In the genomic region with DNA sequence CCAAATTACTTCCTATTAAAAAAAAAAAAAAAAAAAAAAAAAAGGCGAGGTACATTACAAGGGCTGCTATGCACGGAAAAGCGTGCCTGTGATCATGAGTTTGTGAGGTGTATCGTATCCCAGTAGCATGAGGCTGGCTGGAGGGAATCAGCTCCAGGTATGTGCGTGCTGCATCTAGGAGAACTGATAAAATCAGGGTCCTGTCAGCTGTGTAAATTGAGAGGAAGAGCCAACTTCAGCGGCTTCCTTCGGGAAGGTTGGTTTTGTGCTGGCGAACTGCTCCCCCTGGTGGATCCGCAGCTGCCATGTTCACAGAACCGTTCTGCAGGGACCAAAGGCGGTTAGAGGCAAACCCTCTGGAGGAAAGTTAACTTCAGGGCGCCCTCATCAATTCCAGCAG, we compare ENCODE assay signal across 7 mouse cellular contexts.
A peak's percentile ranks its signal among the peaks of the same experiment; 100 is the strongest.
DNase-seq lines count a peak whose midpoint lies in the region; ATAC-seq lines count a peak whose summit lies in the region.

No protein-coding gene starts in this region.

- ATAC-seq in embryonic facial prominence, embryonic 13.5 days (ENCODE audit: insufficient number of reproducible peaks, insufficient read depth, low FRiP score, low TSS enrichment, low read depth) = no peak
- no peak for ATAC-seq in limb, embryonic 11.5 days (ENCODE audit: insufficient number of reproducible peaks, low FRiP score, low TSS enrichment, low read depth)
- ATAC-seq in midbrain, embryonic 13.5 days = peak; percentile 86

- H3K4me3 ChIP-seq in embryonic facial prominence, embryonic 13.5 days = peak overlapping the region; percentile 39
- peak overlapping the region; percentile 15 for H3K4me3 ChIP-seq in limb, embryonic 11.5 days (ENCODE audit: low read depth, low read length)
- peak overlapping the region; percentile 34 for H3K4me3 ChIP-seq in midbrain, embryonic 13.5 days (replicated peaks)

- no peaks in the 10 kb centered on the region for H3K36me3 ChIP-seq in embryonic facial prominence, embryonic 13.5 days
- no peaks in the 10 kb centered on the region for H3K36me3 ChIP-seq in limb, embryonic 11.5 days (ENCODE audit: control insufficient read depth, insufficient read depth, low read length)
- no peaks in the 10 kb centered on the region for H3K36me3 ChIP-seq in midbrain, embryonic 13.5 days

- peaks cover 35% of the 10 kb centered on the region for H3K27me3 ChIP-seq in embryonic facial prominence, embryonic 13.5 days
- no peaks in the 10 kb centered on the region for H3K27me3 ChIP-seq in limb, embryonic 11.5 days (ENCODE audit: control insufficient read depth, insufficient read depth, low read length)
- H3K27me3 ChIP-seq in midbrain, embryonic 13.5 days = peaks cover 28% of the 10 kb centered on the region

- peaks cover 10% of the 10 kb centered on the region for H3K4me1 ChIP-seq in embryonic facial prominence, embryonic 13.5 days
- peaks cover 3% of the 10 kb centered on the region; the same call in 1 of the 2 replicates for H3K4me1 ChIP-seq in limb, embryonic 11.5 days (ENCODE audit: control insufficient read depth, insufficient read depth, low read length)
- peaks cover 7% of the 10 kb centered on the region for H3K4me1 ChIP-seq in midbrain, embryonic 13.5 days (replicated peaks)

- H3K9me3 ChIP-seq in embryonic facial prominence, embryonic 13.5 days = no peaks in the 10 kb centered on the region
- H3K9me3 ChIP-seq in limb, embryonic 11.5 days (ENCODE audit: control insufficient read depth, low read length) = no peaks in the 10 kb centered on the region
- H3K9me3 ChIP-seq in midbrain, embryonic 13.5 days = no peaks in the 10 kb centered on the region

- H3K27ac ChIP-seq in embryonic facial prominence, embryonic 13.5 days = no peak overlapping the region
- H3K27ac ChIP-seq in limb, embryonic 11.5 days (replicated peaks; ENCODE audit: low read depth, low read length) = no peak overlapping the region
- no peak overlapping the region; the same call in 1 of the 2 replicates for H3K27ac ChIP-seq in midbrain, embryonic 13.5 days

- H3K4me2 ChIP-seq in embryonic facial prominence, embryonic 13.5 days = peak overlapping the region; percentile 65
- peak overlapping the region; percentile 38 for H3K4me2 ChIP-seq in limb, embryonic 11.5 days (ENCODE audit: low read depth, severe bottlenecking)
- peak overlapping the region; percentile 62 for H3K4me2 ChIP-seq in midbrain, embryonic 13.5 days (replicated peaks)

- WGBS in embryonic facial prominence, embryonic 13.5 days = under 1% methylated on average over 12 of the region's 12 CpGs
- WGBS in limb, embryonic 11.5 days = 2% methylated on average over 12 of the region's 12 CpGs
- 3% methylated on average over 12 of the region's 12 CpGs for WGBS in midbrain, embryonic 13.5 days

- no peak overlapping the region for H3K9ac ChIP-seq in embryonic facial prominence, embryonic 13.5 days
- no peak overlapping the region for H3K9ac ChIP-seq in limb, embryonic 11.5 days (ENCODE audit: low read length)
- peak overlapping the region; percentile 54 for H3K9ac ChIP-seq in midbrain, embryonic 13.5 days (replicated peaks)

- peak; percentile 82 for DNase-seq in brain, adult 2 months (ENCODE audit: low read depth, low spot score)
- DNase-seq in heart, adult 8-10 months (ENCODE audit: low spot score) = peak; percentile 83
- peak; percentile 79 to 82 for DNase-seq in kidney, adult 8-10 months
- DNase-seq in limb, embryonic 11.5 days (ENCODE audit: low spot score) = peak; percentile 88
- peak; percentile 35 to 71 for DNase-seq in spleen, postnatal 4 days (ENCODE audit: low spot score in 2 of 2)
